Mouse (Mus musculus) urinary bladder, postnatal 10 days (tissue): ENCODE measurements around the gene Ccdc169.
"Not testable (repeated sequence)": the region's sequence is repeated elsewhere in the genome, so short reads cannot be mapped to it uniquely, and the experiment has no call there.

Experiments used
- DNase-seq: peaks from one replicate; pipeline ENCODE4 v3.0.0; 2022; ENCODE audit warnings: low spot score

Gene Ccdc169

GRCm38 (mm10) chr3:55195581-55196327 is 58.6 kb downstream of the Ccdc169 start:
- DNase-seq, result no peak

DNA sequence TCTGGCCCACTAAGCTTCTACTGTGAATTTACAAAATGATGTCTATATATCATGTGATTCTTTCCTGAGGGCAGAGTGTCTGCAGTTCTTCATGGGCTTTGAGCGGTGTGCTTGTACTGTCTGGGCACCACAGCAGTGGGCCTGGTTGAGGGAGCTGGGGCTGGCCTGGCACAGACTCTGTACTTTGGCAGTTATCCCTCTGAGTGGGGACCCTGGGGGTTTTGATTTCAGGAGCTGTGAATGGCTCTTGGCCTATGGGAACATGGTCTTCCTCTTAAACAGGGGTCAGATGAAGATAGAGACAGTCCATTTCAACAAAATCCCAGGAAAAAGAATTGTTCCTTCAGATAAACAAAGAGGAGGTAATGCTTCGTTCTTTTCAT is 59.2 kb downstream of the Ccdc169 start:
- DNase-seq, result no peak

- not testable (repeated sequence) for DNase-seq
Observed at GRCm38 (mm10) chr3:55203621-55204020, 66.5 kb downstream of the Ccdc169 start.

DNA sequence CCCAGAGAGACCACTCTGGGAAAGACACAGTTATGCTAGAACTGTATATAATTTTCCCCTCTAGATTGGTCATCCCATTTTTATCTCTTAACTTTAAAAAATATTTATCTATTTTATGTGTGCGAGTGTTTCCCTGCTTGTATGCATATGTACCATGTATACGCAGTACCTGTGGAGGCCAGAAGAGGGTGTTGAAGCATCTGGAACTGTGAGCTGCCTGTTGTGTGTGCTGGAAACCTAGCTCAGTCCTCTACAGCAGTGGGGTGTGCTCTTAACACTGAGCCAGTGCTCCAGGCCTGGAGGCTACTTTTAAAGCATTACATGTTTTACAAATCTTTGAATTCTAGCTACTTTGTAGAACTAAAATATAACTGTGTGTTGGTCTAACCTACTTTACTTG is 69.3 kb downstream of the Ccdc169 start:
- no peak for DNase-seq

DNA sequence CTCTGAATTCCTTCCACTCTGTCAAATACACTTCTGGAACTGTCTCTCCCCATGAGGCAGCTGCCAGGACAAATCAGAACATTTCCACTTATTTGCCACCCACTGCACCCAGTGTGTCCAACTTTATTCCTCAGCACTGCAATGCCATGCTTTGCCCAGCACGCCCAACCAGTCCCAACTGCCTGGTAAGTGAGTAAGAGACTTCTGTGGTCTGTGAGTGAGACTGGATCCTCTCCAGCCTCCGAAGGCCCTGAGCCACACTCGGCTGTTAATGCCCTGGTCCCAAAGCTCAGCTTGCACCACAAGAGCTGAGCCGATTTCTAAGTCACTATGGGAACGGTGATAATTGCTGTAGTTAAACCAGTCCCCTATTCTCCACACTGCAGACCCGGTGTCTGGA is 70.5 kb downstream of the Ccdc169 start:
- DNase-seq, result no peak

GRCm38 (mm10) chr3:55212254-55212653 is 75.1 kb downstream of the Ccdc169 start:
- no peak for DNase-seq

- no peak for DNase-seq
Observed at GRCm38 (mm10) chr3:55213785-55214184, 76.6 kb downstream of the Ccdc169 start.

- DNase-seq, result no peak
Observed at GRCm38 (mm10) chr3:55214413-55214812, 77.3 kb downstream of the Ccdc169 start.

GRCm38 (mm10) chr3:55222502-55222901 is 85.4 kb downstream of the Ccdc169 start:
- DNase-seq, result no peak
